Mouse (Mus musculus) ovary, adult 2 months (tissue): ENCODE results near the gene 2610528J11Rik. TPM values are rescaled to one million over a fixed set of nuclear protein-coding genes. Genes with fewer than 3 reads are reported as not detected.

Experiments
- polyA plus RNA-seq: library from polyadenylated mRNA; depleted of rRNA; stranded (reverse); fragments of >200 nt; gene quantifications from 2 replicates; pipeline ENCODE4 v1.2.3, GENCODE M21; 2012; rRNA removed

Gene 2610528J11Rik
- polyA plus RNA-seq: 10.5 and 10.7 TPM in 2 replicates

DNA sequence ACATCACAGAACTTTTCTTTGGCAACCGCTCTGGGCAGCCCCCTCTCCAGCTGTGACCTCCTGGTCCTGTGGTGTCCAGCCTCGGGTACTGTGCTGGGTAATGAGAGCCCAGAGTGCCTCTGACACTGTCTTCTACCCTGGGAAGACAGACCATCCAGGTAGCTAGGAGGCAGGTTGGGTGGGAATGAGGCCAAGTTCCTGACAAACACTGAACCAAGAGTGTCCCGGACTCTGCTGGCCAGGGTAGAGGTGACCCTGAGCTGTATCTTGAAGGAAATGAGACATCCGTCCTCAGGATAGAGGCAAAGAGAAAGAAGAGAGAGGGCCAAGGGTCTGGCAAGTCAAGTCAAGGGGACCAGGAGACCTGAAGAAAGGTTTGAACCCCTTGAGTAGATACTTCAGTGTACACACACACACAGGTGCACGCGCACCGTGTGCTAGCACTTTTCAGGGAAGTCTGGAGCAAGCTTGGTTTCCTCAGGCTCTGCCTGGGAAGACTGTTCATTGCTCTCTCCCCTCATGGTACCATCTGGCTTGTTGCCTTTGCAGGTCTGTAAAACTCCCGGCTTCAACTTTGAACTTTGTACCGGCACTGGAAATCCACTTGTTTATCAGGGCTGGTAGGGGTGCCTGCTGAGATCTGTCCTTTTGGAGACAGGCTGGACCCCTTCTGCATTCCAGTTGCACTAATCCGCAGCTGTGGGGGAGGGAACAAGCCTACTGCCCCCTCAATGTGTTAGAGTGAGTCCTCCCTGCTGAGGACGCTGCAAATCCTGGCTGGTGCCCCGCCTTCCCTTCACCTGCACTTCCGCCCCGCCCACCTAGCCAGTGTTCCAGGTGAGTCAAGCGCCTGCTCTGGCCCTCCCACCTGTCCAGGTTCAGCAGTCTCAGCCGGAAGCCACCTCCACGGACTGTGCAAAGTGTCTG lies at the start of gene 2610528J11Rik:
Gene 2610528J11Rik (plus strand): TSS at position 592 of the 927 bp plus-strand sequence.

DNA sequence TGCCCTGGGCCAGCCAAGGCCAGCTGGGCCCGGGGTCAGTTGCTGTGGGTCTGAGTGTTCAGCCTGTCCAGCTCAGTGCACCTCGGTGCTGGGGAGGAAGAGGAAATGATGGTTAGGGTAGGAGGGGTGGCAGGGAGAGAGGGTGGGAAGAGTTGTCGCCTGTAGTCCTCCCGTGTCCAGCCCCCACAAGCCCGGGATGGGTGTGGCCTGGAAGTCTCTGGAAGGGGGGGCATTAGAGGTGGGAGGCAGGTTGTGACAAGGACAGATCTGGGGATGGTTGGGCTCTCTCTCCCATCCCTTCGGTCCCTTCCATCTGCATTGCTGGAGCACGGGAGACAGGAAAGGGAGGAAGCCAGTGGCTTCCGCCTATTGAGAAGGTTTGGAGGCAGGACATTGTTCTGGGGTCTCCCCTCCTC lies 37.1 kb upstream of the 2610528J11Rik start, which contains the start of gene Tie1:
Gene Tie1 (minus strand): TSS at position 345 of the 416 bp plus-strand sequence.

DNA sequence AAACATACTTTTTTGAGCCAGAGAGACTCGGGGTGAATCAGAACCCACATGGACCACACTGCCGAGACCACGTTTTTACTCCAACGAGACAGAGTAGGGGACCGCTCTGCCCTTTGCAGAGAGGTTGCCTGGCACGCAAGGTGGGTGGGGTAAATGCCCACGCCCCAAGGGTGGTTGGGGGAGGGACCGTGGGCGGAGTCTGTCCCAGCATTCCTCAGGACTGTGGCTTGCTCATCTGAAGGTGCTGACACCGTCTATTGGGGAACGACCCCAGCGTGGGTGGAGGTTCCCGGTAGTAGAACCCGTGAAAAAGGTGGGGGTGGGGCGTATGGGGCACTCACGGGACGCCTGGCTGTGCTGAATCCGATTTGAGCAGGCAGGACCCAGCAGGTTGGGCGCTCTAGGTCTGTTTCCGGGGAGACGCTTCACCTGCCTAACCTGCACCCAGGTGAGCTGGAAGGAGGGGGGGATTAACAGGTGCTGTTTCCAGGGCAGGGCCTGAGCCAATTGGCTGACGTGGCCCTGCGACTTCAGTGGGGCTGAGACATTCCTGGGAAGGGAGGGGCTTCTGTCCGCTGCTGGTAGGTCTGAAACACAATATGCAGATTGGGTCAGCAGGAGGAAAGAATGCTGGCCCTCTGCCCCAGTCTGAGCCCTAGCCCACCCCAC lies 16.9 kb downstream of the 2610528J11Rik start, which contains the start of gene Tmem125:
Gene Tmem125 (minus strand): TSS at position 453 of the 669 bp plus-strand sequence.

Other genes with a start within 250 kb of the 2610528J11Rik start
- 139 and 147 TPM in 2 replicates for gene Ptprf, start 235.6 kb upstream of the 2610528J11Rik start, polyA plus RNA-seq
- gene Szt2, start 117.7 kb upstream of the 2610528J11Rik start, polyA plus RNA-seq: 39.0 and 47.1 TPM in 2 replicates
- gene Med8, start 117.7 kb upstream of the 2610528J11Rik start, polyA plus RNA-seq: 22.4 and 28.4 TPM in 2 replicates
- 195 and 237 TPM in 2 replicates for gene Elovl1, start 98.9 kb upstream of the 2610528J11Rik start, polyA plus RNA-seq
- 38.7 and 71.9 TPM in 2 replicates for gene Cdc20, start 89.6 kb upstream of the 2610528J11Rik start, polyA plus RNA-seq
- 0.09 and 0.16 TPM in 2 replicates for gene Mpl, start 69.5 kb upstream of the 2610528J11Rik start, polyA plus RNA-seq
- 62.5 and 72.4 TPM in 2 replicates for gene Tie1, start 36.9 kb upstream of the 2610528J11Rik start, polyA plus RNA-seq
- gene Tmem125, start 17.0 kb downstream of the 2610528J11Rik start, polyA plus RNA-seq: 16.5 and 17.4 TPM in 2 replicates
- 1.4 TPM in 2 replicates for gene Cfap57, start 93.8 kb downstream of the 2610528J11Rik start, polyA plus RNA-seq
- 23.4 and 28.9 TPM in 2 replicates for gene Ebna1bp2, start 93.8 kb downstream of the 2610528J11Rik start, polyA plus RNA-seq
- gene Olfr62, start 132.0 kb downstream of the 2610528J11Rik start, polyA plus RNA-seq: not detected in 2 replicates
- gene Olfr1342, start 165.8 kb downstream of the 2610528J11Rik start, polyA plus RNA-seq: not detected in 2 replicates
- not detected in 2 replicates for gene Olfr1341, start 176.5 kb downstream of the 2610528J11Rik start, polyA plus RNA-seq
- gene Olfr1340, start 193.1 kb downstream of the 2610528J11Rik start, polyA plus RNA-seq: not detected in 2 replicates
- not detected in 2 replicates for gene Olfr1339, start 205.2 kb downstream of the 2610528J11Rik start, polyA plus RNA-seq
- gene Olfr1338, start 231.7 kb downstream of the 2610528J11Rik start, polyA plus RNA-seq: not detected in 2 replicates